ENCODE assay signal across 15 mouse cellular contexts in genomic region chr5:74834401-74834800, GRCm38 (mm10).
DNase-seq lines count a peak whose midpoint lies in the region; ATAC-seq lines count a peak whose summit lies in the region.
"Had no signal": no experiment of that assay in that cellular context is flagged by ENCODE, and none has a peak within 500 bp of the region (broad histone marks: within the 10 kb centered on the region; RNA-seq: fewer than 3 reads in every experiment).

No protein-coding gene starts in this region.

- ATAC-seq in frontal cortex, adult (ENCODE audit: low TSS enrichment) = peak; percentile 86
- ATAC-seq: forebrain, embryonic 13.5 days; forebrain, embryonic 15.5 days; forebrain, postnatal 0 days had no signal

- peak; percentile 11 for DNase-seq in adrenal gland, adult 2 months
- DNase-seq in adrenal gland, postnatal 25 days = no peak
- DNase-seq in frontal cortex, postnatal 36 days (ENCODE audit: low spot score in 2 of 2) = no peak
- DNase-seq in brain, adult 2 months (ENCODE audit: low read depth, low spot score) = peak; percentile 61
- no peak for DNase-seq in lung, postnatal 36 days
- DNase-seq: adrenal gland, postnatal 10 days; cerebellum, adult 11-12 months; cerebellum, adult 2 months; cerebellum, adult 9-10 months; cerebellum, postnatal 10 days; cerebellum, postnatal 25 days; forebrain, postnatal 0 days had no signal

Comparison
In these comparisons a context has a peak if more than half of its experiments do, and no peak if none do; other contexts are left out.
1. DNase-seq: peak in adrenal gland, adult 2 months (single experiment) and brain, adult 2 months (single experiment); none in adrenal gland, postnatal 25 days (single experiment), frontal cortex, postnatal 36 days (0 of 2) and lung, postnatal 36 days (single experiment).